Mouse (Mus musculus) spleen, adult 2 months (tissue): Measurements from ENCODE around the gene Nell1.

Source experiments
- CTCF ChIP-seq: fragments of 200-500 bp; IDR thresholded peaks from 2 replicates; pipeline ENCODE4 v1.5.1; 2011; ENCODE audit warnings: mild to moderate bottlenecking, inconsistent platforms; ENCODE audit not compliant: insufficient read depth, insufficient read length, insufficient replicate concordance; ENCODE audit errors: extremely low read depth
- POLR2A ChIP-seq: fragments of 200-500 bp; IDR thresholded peaks from 2 replicates; pipeline ENCODE4 v1.6.1; 2011; ENCODE audit warnings: low read depth, low read length, inconsistent platforms

- TF ChIP-seq CTCF (no peak), POLR2A (no peak)
These were observed 37.8 kb upstream of the Nell1 start for GRCm38 (mm10) chr7:49936821-49937220.
